ENCODE assay signal across 11 mouse cellular contexts in the genomic region with DNA sequence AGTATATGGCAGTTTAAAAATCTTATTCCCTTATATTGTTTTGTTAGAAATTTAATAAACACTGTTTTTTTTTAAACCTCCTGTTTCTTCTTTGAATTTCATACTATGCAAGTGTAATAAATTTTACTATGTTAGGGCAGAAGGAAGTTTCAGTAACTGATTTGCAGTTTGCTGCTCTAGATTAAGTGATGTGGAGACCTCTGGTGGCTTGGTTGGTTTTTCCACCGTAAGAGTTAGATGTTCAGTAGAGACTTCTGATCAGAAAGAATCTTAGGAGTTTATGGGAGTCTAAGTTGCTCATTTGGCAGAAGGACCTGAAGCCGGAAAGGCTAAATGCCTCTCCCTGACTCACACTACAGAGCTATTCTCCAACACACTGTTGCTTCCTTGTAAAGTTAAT. TPM values are rescaled to one million over a fixed set of nuclear protein-coding genes. Genes with fewer than 3 reads are reported as not detected.
A peak's percentile ranks its signal among the peaks of the same experiment; 100 is the strongest.
DNase-seq lines count a peak whose midpoint lies in the region.
"Had no signal": no experiment of that assay in that cellular context is flagged by ENCODE, and none has a peak within 500 bp of the region (broad histone marks: within the 10 kb centered on the region; RNA-seq: fewer than 3 reads in every experiment).

No protein-coding gene starts in this region.

- DNase-seq in gastrocnemius, adult 18-20 months (ENCODE audit: low spot score) = peak; percentile 41
- DNase-seq in gastrocnemius, postnatal 10 days = no peak
- peak; percentile 37 to 38 for DNase-seq in layer of hippocampus, postnatal 10 days (ENCODE audit: low spot score in 2 of 2)
- DNase-seq in layer of hippocampus, postnatal 36 days = no peak
- DNase-seq in urinary bladder, postnatal 14 days (ENCODE audit: low spot score) = peak; percentile 44
- no peak for DNase-seq in urinary bladder, adult 2 months (ENCODE audit: low spot score)
- no peak for DNase-seq in natural killer cell, adult 2 months (ENCODE audit: low spot score in 2 of 2)
- no peak for DNase-seq in adrenal gland, postnatal 25 days
- DNase-seq: cerebellum, adult 18-20 months; right cerebral cortex, postnatal 14 days had no signal

RNA-seq across cellular contexts. Expression of gene Capns2, which starts 17.4 kb away (rescaled TPM):
- total RNA-seq in gastrocnemius, adult 18-20 months (2021) = not detected
- total RNA-seq in gastrocnemius, postnatal 10 days (2021) = under 1 TPM in 1 of 2 experiments, not detected in 1; 0.45 TPM
- 1 to 10 TPM; 1.0 to 1.8 TPM for total RNA-seq in layer of hippocampus, postnatal 10 days (2021)
- total RNA-seq in layer of hippocampus, postnatal 36 days (2021) = 1 to 10 TPM; 1.2 to 2.3 TPM
- 1.1 and 1.5 TPM in 2 replicates for polyA plus RNA-seq in urinary bladder, adult 2 months (2012; rRNA removed)
- total RNA-seq in adrenal gland, postnatal 25 days (2021) = 0.95 TPM in 1 of 2 replicates, not detected in the other
- polyA plus RNA-seq: CD4-positive, CD25-positive, alpha-beta regulatory T cell, adult 4 months had no signal

RNA-seq across cellular contexts. Expression of gene Lpcat2, which starts 28.6 kb away (rescaled TPM):
- total RNA-seq in gastrocnemius, adult 18-20 months (2021) = under 1 TPM; 0.18 to 0.36 TPM
- total RNA-seq in gastrocnemius, postnatal 10 days (2021) = 1 to 10 TPM; 1.4 to 2.0 TPM
- total RNA-seq in layer of hippocampus, postnatal 10 days (2021) = 10 to 100 TPM in 1 of 2 experiments, 1 to 10 TPM in 1; 8.1 to 11.1 TPM
- 1 to 10 TPM; 8.8 to 9.5 TPM for total RNA-seq in layer of hippocampus, postnatal 36 days (2021)
- 7.0 and 8.4 TPM in 2 replicates for polyA plus RNA-seq in urinary bladder, adult 2 months (2012; rRNA removed)
- total RNA-seq in adrenal gland, postnatal 25 days (2021) = 1.4 and 2.3 TPM in 2 replicates

RNA-seq across cellular contexts. Expression of gene Mmp2, which starts 56.7 kb away (rescaled TPM):
- 10 to 100 TPM; 42.3 to 50.3 TPM for total RNA-seq in gastrocnemius, adult 18-20 months (2021)
- total RNA-seq in gastrocnemius, postnatal 10 days (2021) = 100 to 1,000 TPM; 202 to 254 TPM
- 10 to 100 TPM in 1 of 2 experiments, 1 to 10 TPM in 1; 7.5 to 10.6 TPM for total RNA-seq in layer of hippocampus, postnatal 10 days (2021)
- 1 to 10 TPM; 4.1 to 5.5 TPM for total RNA-seq in layer of hippocampus, postnatal 36 days (2021)
- polyA plus RNA-seq in urinary bladder, adult 2 months (2012; rRNA removed) = 311 and 318 TPM in 2 replicates
- 16.8 TPM in 2 replicates for total RNA-seq in adrenal gland, postnatal 25 days (2021)
- polyA plus RNA-seq: CD4-positive, CD25-positive, alpha-beta regulatory T cell, adult 4 months had no signal

Comparison
In these comparisons a context has a peak if more than half of its experiments do, and no peak if none do; other contexts are left out.
1. DNase-seq: peak in gastrocnemius, adult 18-20 months (single experiment), layer of hippocampus, postnatal 10 days (2 of 2) and urinary bladder, postnatal 14 days (single experiment); none in gastrocnemius, postnatal 10 days (single experiment), layer of hippocampus, postnatal 36 days (0 of 2), urinary bladder, adult 2 months (single experiment), natural killer cell, adult 2 months (0 of 2) and adrenal gland, postnatal 25 days (single experiment).